Mouse (Mus musculus) ES-E14 (cell line): ENCODE measurements around the gene Cdk15.

Source experiments
- CHD2 ChIP-seq: IDR thresholded peaks from 2 replicates; pipeline ENCODE4 v1.6.1; 2014; ENCODE audit warnings: mild to moderate bottlenecking, low read depth, low read length, inconsistent platforms
- MAFK ChIP-seq: IDR thresholded peaks from 2 replicates; pipeline ENCODE4 v1.6.1; 2014; ENCODE audit warnings: mild to moderate bottlenecking, low read depth, low read length, inconsistent platforms; ENCODE audit not compliant: insufficient read depth
- ZC3H11A ChIP-seq: IDR thresholded peaks from 2 replicates; pipeline ENCODE4 v1.6.1; 2012; ENCODE audit warnings: low read depth, mild to moderate bottlenecking, inconsistent platforms, low read length, borderline replicate concordance
- ZNF384 ChIP-seq: IDR thresholded peaks from 2 replicates; pipeline ENCODE4 v1.6.1; 2012; ENCODE audit warnings: low read depth, low read length, inconsistent platforms

GRCm38 (mm10) chr1:59383049-59383610 is 126.4 kb downstream of the Cdk15 start:
- TF ChIP-seq MAFK, result no peak
- no peak for TF ChIP-seq ZC3H11A
- no peak for TF ChIP-seq ZNF384
- TF ChIP-seq CHD2, result no peak
